Mouse (Mus musculus) heart, embryonic 13.5 days (tissue): ENCODE data around the gene Sh3pxd2b. TPM values are rescaled to one million over a fixed set of nuclear protein-coding genes. Genes with fewer than 3 reads are reported as not detected.

ENCODE experiments used
- ATAC-seq: fragments of 200-750 bp; cut with Nextera tagmentation; 2 replicates; pipeline ENCODE4 v1.8.0; 2017; ENCODE audit warnings: moderate TSS enrichment; ENCODE audit not compliant: insufficient number of reproducible peaks, low FRiP score, low TSS enrichment; ENCODE audit errors: extremely low read depth
- H3K27ac ChIP-seq: fragments of 300-500 bp; sonication (generic); replicated peaks from 2 replicates; pipeline ENCODE4 v1.5.1; 2015; ENCODE audit warnings: moderate library complexity, mild to moderate bottlenecking, inconsistent platforms
- H3K27me3 ChIP-seq: fragments of 300-500 bp; sonication (generic); replicated peaks from 2 replicates; pipeline ENCODE4 v1.6.1; 2015; ENCODE audit warnings: mild to moderate bottlenecking, inconsistent platforms
- H3K36me3 ChIP-seq: fragments of 300-500 bp; sonication (generic); 2 replicates; pipeline ENCODE4 v1.6.1; 2015; ENCODE audit warnings: mild to moderate bottlenecking, inconsistent platforms
- H3K4me1 ChIP-seq: fragments of 300-500 bp; sonication (generic); 2 replicates; pipeline ENCODE4 v1.6.1; 2015; ENCODE audit warnings: inconsistent platforms
- H3K4me2 ChIP-seq: fragments of 300-500 bp; sonication (generic); 2 replicates; pipeline ENCODE4 v1.6.1; 2015; ENCODE audit warnings: inconsistent platforms, mild to moderate bottlenecking, moderate library complexity
- H3K4me3 ChIP-seq: fragments of 300-500 bp; sonication (generic); 2 replicates; pipeline ENCODE4 v1.5.1; 2015; ENCODE audit warnings: moderate library complexity, mild to moderate bottlenecking, inconsistent platforms
- H3K9ac ChIP-seq: fragments of 300-500 bp; sonication (generic); 2 replicates; pipeline ENCODE4 v1.6.1; 2015; ENCODE audit warnings: inconsistent platforms, mild to moderate bottlenecking, moderate library complexity
- H3K9me3 ChIP-seq: fragments of 300-500 bp; sonication (generic); 2 replicates; pipeline ENCODE4 v1.6.1; 2016; ENCODE audit warnings: inconsistent platforms
- WGBS: fragments of 180-500 bp; shearing (Covaris S2); methylation state at CpG from one replicate; pipeline ENCODE4 v1.1.7; 2015; ENCODE audit warnings: mixed read lengths; 5-methylcytosine and 5-hydroxymethylcytosine counted together
- polyA plus RNA-seq: library from polyadenylated mRNA; unstranded; fragments of >200 nt; fragmentation: Nextera tagmentation; extraction: Ambion mirVana; gene quantifications from 2 replicates; pipeline ENCODE4 v1.2.1, GENCODE M21; 2015

Sh3pxd2b gene
- polyA plus RNA-seq, 1 experiment from 2014 or later: 12.1 TPM

DNA sequence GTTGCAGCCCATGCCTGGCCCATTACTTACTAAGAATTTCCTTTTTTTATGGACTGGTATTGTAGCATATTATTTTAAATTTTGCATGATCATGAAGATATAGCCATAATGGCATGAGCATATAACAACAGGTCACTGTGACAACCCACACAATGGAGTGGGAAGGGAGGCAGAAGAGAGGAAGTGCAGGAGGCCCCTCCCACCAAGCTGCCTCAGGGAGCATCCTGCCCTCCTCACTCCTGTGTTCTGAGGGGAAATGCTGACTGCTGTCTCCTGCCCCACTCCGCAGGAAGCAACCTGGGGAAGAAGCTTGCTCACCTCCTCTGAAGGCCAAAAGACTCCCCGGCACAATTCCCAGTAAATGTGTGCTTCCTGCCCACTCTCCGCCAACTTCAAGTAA lies 37.7 kb upstream of the Sh3pxd2b start:
- Histone ChIP-seq H3K4me1 (0 out of 2 replicates have a peak, but pooled peaks cover 7% of the 10 kb centered on the region), H3K4me2 (no peak overlapping the region), H3K9me3 (no peaks in the 10 kb centered on the region), H3K27me3 (peaks cover 8% of the 10 kb centered on the region; the same call in 1 of the 2 replicates), H3K4me3 (no peak overlapping the region), H3K36me3 (no peaks in the 10 kb centered on the region), H3K9ac (no peak overlapping the region), H3K27ac (no peak overlapping the region)
- WGBS: 62% methylated on average over 3 of the region's 3 CpGs
- no peak for ATAC-seq

DNA sequence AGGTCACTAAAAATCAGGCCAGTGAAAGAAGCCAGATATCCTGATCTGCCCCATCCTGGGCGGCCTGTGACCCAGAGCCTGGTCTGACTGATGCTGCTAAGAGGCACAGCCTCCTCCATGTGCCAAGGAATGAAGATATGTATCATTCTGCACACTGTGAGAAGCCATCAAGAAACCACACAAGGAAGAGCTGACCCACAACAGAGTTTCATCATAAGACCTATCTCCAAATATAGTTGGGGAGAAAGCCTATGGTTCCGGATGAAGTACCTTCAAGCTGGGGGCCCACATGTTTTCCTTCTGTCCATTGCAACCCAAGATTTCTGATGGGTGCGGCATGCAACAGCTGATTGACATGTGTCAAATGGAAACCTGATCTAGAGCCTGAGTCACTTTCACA lies 31.6 kb upstream of the Sh3pxd2b start:
- no peak for ATAC-seq
- H3K4me1 ChIP-seq: no peaks in the 10 kb centered on the region
- WGBS: 72% methylated on average over 3 of the region's 3 CpGs

DNA sequence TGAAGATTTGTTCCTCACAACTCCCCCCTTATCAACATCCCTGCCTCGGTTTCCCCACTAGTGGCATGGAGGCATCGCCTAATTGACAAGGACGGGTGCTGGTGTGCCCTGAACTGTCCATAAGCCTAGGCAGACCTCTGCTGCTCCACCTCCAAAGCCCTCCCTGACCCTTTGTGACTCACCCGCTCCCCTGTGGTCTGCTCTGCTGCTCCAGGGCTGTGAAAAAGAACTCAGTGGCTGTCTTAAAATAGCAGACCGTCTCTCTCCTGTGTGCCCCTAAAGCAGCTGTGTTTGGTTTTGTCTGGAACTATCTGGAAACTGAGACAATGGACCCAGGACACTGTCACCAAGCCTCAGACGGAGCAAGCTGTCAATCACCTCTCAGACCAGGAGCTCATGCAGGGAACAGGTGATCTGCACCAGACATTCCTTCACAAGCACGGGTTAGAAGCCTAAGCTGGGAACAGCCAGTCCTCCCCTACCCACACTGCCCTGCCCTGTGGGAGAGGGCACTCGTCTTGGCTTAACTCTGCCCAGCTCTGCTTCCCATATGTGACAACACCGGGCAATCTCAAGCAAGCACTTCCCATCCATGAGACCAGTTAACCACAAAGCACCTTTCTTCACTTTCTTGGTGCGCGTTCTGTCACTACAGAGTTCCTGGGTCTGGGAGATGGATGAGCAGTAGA lies 27.0 kb upstream of the Sh3pxd2b start:
- Histone ChIP-seq H3K4me3 (no peak overlapping the region), H3K4me2 (no peak overlapping the region), H3K4me1 (0 out of 2 replicates have a peak, but pooled peaks cover 4% of the 10 kb centered on the region), H3K9me3 (no peaks in the 10 kb centered on the region), H3K27ac (no peak overlapping the region), H3K27me3 (peaks cover 13% of the 10 kb centered on the region; the same call in 1 of the 2 replicates), H3K9ac (no peak overlapping the region), H3K36me3 (no peaks in the 10 kb centered on the region)
- ATAC-seq: no peak
- WGBS: 50% methylated on average over 11 of the region's 11 CpGs

More for the DNA sequence above, 31.6 kb upstream of the Sh3pxd2b start:
- H3K27me3 ChIP-seq: peaks cover 23% of the 10 kb centered on the region; the same call in 1 of the 2 replicates
- no peaks in the 10 kb centered on the region for H3K36me3 ChIP-seq
- no peak overlapping the region for H3K4me2 ChIP-seq
- H3K4me3 ChIP-seq: no peak overlapping the region
- no peaks in the 10 kb centered on the region for H3K9me3 ChIP-seq
- H3K9ac ChIP-seq: no peak overlapping the region
- no peak overlapping the region for H3K27ac ChIP-seq

DNA sequence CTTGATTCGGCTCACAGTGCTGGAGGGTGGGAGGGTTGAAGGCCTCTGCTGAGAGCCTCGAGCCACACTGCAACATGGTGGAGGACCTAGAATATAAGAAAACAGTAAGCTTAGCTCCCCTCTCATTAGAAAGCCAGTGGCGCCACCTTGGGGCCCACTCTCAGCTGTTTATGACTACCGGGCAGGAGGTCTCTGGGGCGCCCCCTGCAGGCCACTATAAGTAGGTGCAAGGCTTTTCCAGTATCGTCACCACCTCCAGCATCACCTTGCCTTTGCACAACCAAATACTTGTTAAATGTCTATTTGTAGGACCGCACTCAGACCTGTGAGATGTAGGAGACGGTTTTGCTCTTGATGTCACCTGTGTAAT lies 26.4 kb upstream of the Sh3pxd2b start:
- H3K9me3 ChIP-seq: no peaks in the 10 kb centered on the region
- no peak overlapping the region for H3K27ac ChIP-seq
- H3K27me3 ChIP-seq: 0 out of 2 replicates have a peak, but pooled peaks cover 14% of the 10 kb centered on the region
- no peak for ATAC-seq
- no peak overlapping the region for H3K4me3 ChIP-seq
- H3K9ac ChIP-seq: no peak overlapping the region
- H3K4me1 ChIP-seq: 0 out of 2 replicates have a peak, but pooled peaks cover 4% of the 10 kb centered on the region
- H3K36me3 ChIP-seq: no peaks in the 10 kb centered on the region
- WGBS: 32% methylated on average over 8 of the region's 8 CpGs
- no peak overlapping the region for H3K4me2 ChIP-seq

DNA sequence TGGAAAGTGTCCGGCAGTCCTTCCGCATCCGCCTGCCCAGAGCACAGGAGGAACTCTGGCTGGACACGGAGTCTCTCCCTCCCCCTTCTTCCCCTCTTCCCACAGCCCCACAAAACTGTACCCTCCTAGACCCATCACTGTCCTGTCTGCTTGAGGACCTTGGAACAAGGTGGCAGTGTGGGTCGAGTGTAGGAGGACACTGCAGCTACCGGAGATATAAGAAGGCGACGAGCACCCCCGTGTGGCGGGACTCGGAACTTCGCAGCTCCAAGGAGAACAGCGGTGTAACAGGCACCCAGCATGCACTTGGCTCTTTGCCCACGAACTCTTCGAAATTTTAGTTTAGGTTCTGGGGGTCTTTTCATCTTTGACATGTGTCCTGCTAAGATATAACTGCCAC lies 23.0 kb upstream of the Sh3pxd2b start:
- no peaks in the 10 kb centered on the region for H3K36me3 ChIP-seq
- H3K4me2 ChIP-seq: peak overlapping the region; percentile 55
- 0 out of 2 replicates have a peak, but pooled peaks cover 4% of the 10 kb centered on the region for H3K4me1 ChIP-seq
- no peak overlapping the region for H3K27ac ChIP-seq
- H3K4me3 ChIP-seq: peak overlapping the region; percentile 23; the same call in 1 of the 2 replicates
- 0 out of 2 replicates have a peak, but pooled peaks cover 13% of the 10 kb centered on the region for H3K27me3 ChIP-seq
- peak overlapping the region; percentile 41 for H3K9ac ChIP-seq
- no peak for ATAC-seq
- 10% methylated on average over 15 of the region's 15 CpGs for WGBS
- H3K9me3 ChIP-seq: no peaks in the 10 kb centered on the region

DNA sequence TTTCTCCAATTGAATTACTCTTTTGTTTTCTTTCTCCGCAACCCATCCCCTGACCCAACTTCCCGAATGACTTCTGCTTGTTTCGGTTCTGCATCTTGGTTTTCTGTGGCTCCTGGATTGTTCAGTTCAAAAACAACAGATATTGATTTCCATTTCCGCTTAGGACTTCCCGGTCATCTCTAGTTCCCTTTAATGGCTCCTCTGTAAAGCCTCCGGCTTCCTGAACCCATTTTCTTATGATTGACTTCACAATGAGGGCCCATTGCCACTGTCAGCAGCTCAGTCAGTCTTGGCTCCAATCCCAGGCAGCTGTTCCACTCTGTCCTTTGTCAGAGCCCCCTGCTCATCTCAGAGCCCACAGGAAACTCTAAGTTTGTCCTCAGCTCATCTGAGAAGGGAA lies 16.5 kb upstream of the Sh3pxd2b start:
- H3K9ac ChIP-seq: no peak overlapping the region
- ATAC-seq: no peak

DNA sequence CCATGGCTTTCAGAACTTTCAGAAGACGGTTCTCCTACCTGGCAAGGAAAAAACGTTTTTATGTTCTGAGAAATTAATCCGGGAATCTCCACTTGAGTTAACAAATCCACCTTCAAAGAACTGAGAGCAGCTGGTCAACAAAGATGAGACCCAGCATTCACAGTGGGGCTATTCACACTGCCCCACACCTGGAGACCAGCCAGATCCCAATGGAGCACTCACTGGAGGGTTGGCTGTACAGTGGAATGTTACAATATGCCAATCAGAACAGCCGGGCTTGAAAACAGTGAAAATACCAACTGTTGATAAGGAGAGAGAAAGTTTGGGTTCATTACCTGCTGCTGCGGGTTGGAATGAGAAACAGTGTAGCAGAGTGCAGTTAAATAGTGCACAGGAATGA lies 15.8 kb upstream of the Sh3pxd2b start:
- 0 out of 2 replicates have a peak, but pooled peaks cover 3% of the 10 kb centered on the region for H3K27me3 ChIP-seq
- peaks cover 4% of the 10 kb centered on the region for H3K9me3 ChIP-seq
- no peaks in the 10 kb centered on the region for H3K36me3 ChIP-seq
- H3K4me1 ChIP-seq: peaks cover 17% of the 10 kb centered on the region
- WGBS: 43% methylated on average over 5 of the region's 5 CpGs
- no peak overlapping the region for H3K4me2 ChIP-seq
- 0 out of 2 replicates have a peak overlapping the region, but pooled peaks have one; percentile 8 for H3K27ac ChIP-seq
- no peak overlapping the region for H3K9ac ChIP-seq
- no peak for ATAC-seq
- no peak overlapping the region for H3K4me3 ChIP-seq

More for the DNA sequence above, 16.5 kb upstream of the Sh3pxd2b start:
- Histone ChIP-seq H3K4me1 (peaks cover 17% of the 10 kb centered on the region), H3K27ac (peak overlapping the region; percentile 51; the same call in 1 of the 2 replicates), H3K36me3 (no peaks in the 10 kb centered on the region), H3K9me3 (no peaks in the 10 kb centered on the region; the same call in 1 of the 2 replicates), H3K4me3 (no peak overlapping the region), H3K27me3 (0 out of 2 replicates have a peak, but pooled peaks cover 4% of the 10 kb centered on the region), H3K4me2 (0 out of 2 replicates have a peak overlapping the region, but pooled peaks have one; percentile 1)
- WGBS: 61% methylated on average over 6 of the region's 6 CpGs

DNA sequence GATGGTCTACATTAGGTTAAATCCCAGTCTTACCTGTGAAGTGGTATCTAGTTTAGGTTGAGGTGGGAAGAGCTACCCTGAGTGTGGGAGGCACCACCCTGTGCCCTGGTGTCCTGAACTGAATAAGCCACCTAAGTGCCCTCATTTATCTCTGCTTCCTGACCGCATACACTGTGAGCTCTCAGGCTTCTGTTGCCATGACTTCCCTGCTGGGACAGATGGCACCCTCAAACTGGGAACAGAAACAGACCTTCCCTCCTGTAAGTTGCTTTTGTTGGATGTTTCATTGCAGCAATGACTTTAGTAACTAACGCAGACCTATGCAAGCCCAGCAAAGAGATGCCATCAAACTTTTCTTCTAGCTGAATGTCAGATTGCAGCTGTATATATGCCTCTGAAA lies 14.4 kb upstream of the Sh3pxd2b start:
- Histone ChIP-seq H3K27me3 (0 out of 2 replicates have a peak, but pooled peaks cover 3% of the 10 kb centered on the region), H3K4me1 (peaks cover 17% of the 10 kb centered on the region), H3K9me3 (peaks cover 7% of the 10 kb centered on the region), H3K36me3 (no peaks in the 10 kb centered on the region), H3K27ac (no peak overlapping the region), H3K4me3 (no peak overlapping the region), H3K4me2 (no peak overlapping the region), H3K9ac (no peak overlapping the region)
- WGBS: 63% methylated on average over 2 of the region's 2 CpGs
- ATAC-seq: no peak

DNA sequence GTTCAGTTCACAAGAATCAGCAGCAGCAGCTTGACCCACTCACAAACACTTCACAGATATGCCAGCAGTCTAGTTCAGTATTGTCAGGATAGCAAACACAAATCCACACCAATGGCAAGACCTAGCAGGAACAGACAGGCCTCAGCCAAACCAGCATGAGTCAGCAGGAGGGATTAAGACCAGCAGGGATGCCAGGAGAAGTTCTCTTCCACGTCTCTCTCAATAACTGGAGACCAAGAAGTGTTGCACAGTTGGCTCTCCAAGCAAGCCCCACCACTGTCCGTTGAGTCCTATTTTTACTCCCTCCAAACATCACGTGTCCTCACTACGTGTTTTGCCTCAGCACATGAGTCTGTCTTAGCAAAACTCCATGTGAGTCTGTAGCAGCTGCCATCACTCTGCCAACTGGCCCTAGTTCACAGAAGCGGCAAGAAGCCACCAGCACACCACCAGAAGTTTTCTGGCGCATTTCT lies 11.1 kb upstream of the Sh3pxd2b start:
- peaks cover 7% of the 10 kb centered on the region for H3K9me3 ChIP-seq
- no peaks in the 10 kb centered on the region; the same call in 1 of the 2 replicates for H3K27me3 ChIP-seq
- H3K27ac ChIP-seq: no peak overlapping the region
- H3K9ac ChIP-seq: no peak overlapping the region
- peaks cover 31% of the 10 kb centered on the region for H3K4me1 ChIP-seq
- H3K4me2 ChIP-seq: no peak overlapping the region
- WGBS: 76% methylated on average over 6 of the region's 6 CpGs
- no peaks in the 10 kb centered on the region for H3K36me3 ChIP-seq
- no peak overlapping the region for H3K4me3 ChIP-seq
- no peak for ATAC-seq

DNA sequence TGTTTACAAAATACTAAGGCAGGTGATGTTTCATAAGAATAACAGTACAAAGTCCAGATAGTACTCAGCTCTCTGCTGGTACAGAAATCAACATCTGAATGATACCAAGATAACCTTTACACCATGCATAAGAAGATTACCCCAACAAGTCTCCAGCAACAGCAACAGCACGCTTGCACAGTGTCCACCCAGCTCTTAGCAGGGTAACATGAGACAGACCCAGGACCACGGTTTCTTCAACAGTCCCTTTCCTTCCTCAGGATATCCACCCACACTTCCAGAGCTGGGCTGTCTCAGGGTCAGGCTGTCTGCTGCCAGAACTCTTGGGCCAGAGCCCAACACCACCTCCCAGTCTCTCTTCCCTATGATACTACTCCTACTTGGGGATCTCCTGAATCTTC lies 8.5 kb upstream of the Sh3pxd2b start:
- H3K27ac ChIP-seq: no peak overlapping the region
- no peak overlapping the region for H3K9ac ChIP-seq
- no peak overlapping the region for H3K4me2 ChIP-seq
- H3K36me3 ChIP-seq: no peaks in the 10 kb centered on the region
- peaks cover 29% of the 10 kb centered on the region for H3K4me1 ChIP-seq
- H3K4me3 ChIP-seq: no peak overlapping the region
- ATAC-seq: no peak; the same call in 1 of the 2 replicates
- no peaks in the 10 kb centered on the region; the same call in 1 of the 2 replicates for H3K27me3 ChIP-seq
- H3K9me3 ChIP-seq: peaks cover 7% of the 10 kb centered on the region
- 47% methylated on average over 2 of the region's 2 CpGs for WGBS

DNA sequence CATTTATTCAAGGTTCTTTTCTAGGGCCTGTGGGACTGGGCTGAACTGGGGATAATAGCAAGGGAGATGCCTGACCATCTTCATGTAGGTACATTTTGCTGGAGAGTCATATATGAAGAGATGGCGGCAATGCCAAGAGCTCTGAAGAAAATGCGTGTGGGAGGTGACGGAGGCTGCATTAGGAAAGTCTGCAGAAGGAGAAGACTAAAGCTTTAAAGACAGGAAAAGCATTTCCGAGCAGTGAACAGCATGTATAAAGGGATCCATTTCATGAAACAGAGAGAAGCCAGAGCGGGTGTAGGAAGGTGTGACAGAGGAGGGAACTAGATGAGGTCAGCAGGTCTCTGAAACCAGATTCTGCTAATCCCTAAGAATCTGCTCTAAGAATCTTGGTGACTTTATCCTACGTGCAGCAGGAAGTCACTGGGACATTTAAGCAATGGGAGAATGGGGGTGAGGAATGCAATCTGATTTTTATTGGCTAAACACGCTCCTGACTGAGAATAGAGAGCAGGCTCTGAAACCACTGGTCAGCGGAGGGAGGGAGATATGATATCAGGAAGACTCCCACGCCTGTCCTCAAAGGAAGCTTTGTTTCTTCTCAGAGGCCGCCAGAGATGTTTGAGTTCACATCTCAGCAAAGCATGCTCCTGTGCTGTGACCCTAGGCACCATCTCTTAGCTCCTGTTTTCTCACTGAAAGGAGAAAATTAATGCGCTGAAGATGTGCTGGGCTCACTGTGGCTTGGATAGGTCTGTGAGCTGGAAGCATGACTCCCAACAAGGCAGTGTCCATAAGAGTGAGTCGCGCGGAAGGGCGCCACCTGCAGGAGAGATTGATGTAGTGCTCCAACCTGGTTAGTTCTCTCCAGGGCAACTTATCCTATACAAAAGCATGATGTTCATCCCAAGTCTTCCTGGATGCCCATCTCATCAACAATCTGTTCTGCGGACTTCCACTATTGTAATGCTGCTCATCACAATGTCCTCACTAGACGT lies 6.8 kb upstream of the Sh3pxd2b start:
- no peak overlapping the region for H3K4me3 ChIP-seq
- no peak for ATAC-seq
- peaks cover 29% of the 10 kb centered on the region for H3K4me1 ChIP-seq
- H3K4me2 ChIP-seq: peak overlapping the region; percentile 16
- H3K27me3 ChIP-seq: no peaks in the 10 kb centered on the region; the same call in 1 of the 2 replicates
- peak overlapping the region; percentile 43; the same call in 1 of the 2 replicates for H3K27ac ChIP-seq
- H3K9me3 ChIP-seq: peaks cover 7% of the 10 kb centered on the region
- no peaks in the 10 kb centered on the region for H3K36me3 ChIP-seq
- no peak overlapping the region for H3K9ac ChIP-seq
- 27% methylated on average over 17 of the region's 17 CpGs for WGBS
